8 mouse cellular contexts compared by ENCODE assay signal in genomic region chr19:26608434-26608812, GRCm38 (mm10). TPM values are rescaled to one million over a fixed set of nuclear protein-coding genes. Genes with fewer than 3 reads are reported as not detected.
DNase-seq lines count a peak whose midpoint lies in the region; ATAC-seq and TF ChIP-seq lines count a peak whose summit lies in the region.

No protein-coding gene starts in this region.

- ATAC-seq in cerebellum, adult (ENCODE audit: insufficient number of reproducible peaks, low FRiP score, low TSS enrichment): no peak
- no peak for ATAC-seq in liver, embryonic 16.5 days (ENCODE audit: low read depth)

- H3K79me2 ChIP-seq in MEL (ENCODE audit: control insufficient read depth, insufficient read depth, low read length, poor library complexity): peaks cover 18% of the 10 kb centered on the region

- no peaks in the 10 kb centered on the region for H3K9me3 ChIP-seq in MEL (replicated peaks; ENCODE audit: insufficient read depth, low read length)
- no peaks in the 10 kb centered on the region for H3K9me3 ChIP-seq in hindbrain, embryonic 10.5 days
- no peaks in the 10 kb centered on the region for H3K9me3 ChIP-seq in liver, embryonic 16.5 days (replicated peaks; ENCODE audit: control insufficient read depth, low read length)

- TF ChIP-seq EP300 in MEL (IDR thresholded peaks at IDR 0.05; ENCODE audit: low read depth in 1 of 2, low read length in 2 of 2): no peak

- peak overlapping the region; percentile 72 for H3K4me3 ChIP-seq in cerebellum, adult 2 months (replicated peaks; ENCODE audit: insufficient read depth, low read depth, low read length)
- peak overlapping the region; percentile 81 to 90 for H3K4me3 ChIP-seq in MEL (ENCODE audit: control insufficient read depth in 1 of 2, insufficient read depth in 1 of 2, low read depth in 2 of 2, low read length in 2 of 2)
- peak overlapping the region; percentile 79 for H3K4me3 ChIP-seq in hindbrain, embryonic 10.5 days
- no peak overlapping the region for H3K4me3 ChIP-seq in liver, embryonic 16.5 days (ENCODE audit: low read depth, low read length)

- H3K4me2 ChIP-seq in liver, embryonic 16.5 days (ENCODE audit: low read depth, low read length): peak overlapping the region; percentile 98; the same call in 1 of the 2 replicates

- TF ChIP-seq RAD21 in MEL (IDR thresholded peaks at IDR 0.05; ENCODE audit: low read depth, low read length): no peak

- peaks cover 0 to 38% of the 10 kb centered on the region in 2 experiments; a peak in 2 of 4 replicates for H3K36me3 ChIP-seq in MEL (ENCODE audit: control insufficient read depth in 1 of 2, insufficient read depth in 2 of 2, low read length in 2 of 2)
- no peaks in the 10 kb centered on the region for H3K36me3 ChIP-seq in hindbrain, embryonic 10.5 days
- no peaks in the 10 kb centered on the region for H3K36me3 ChIP-seq in liver, embryonic 16.5 days (ENCODE audit: control insufficient read depth, insufficient read depth)

- TF ChIP-seq POLR2A in cerebellum, adult 2 months (IDR thresholded peaks at IDR 0.05; ENCODE audit: borderline replicate concordance, insufficient read depth, low read length): no peak
- TF ChIP-seq POLR2A in MEL (IDR thresholded peaks at IDR 0.05; ENCODE audit: control insufficient read depth in 1 of 2, insufficient read depth in 1 of 2, low read depth in 1 of 2, low read length in 2 of 2, poor library complexity in 1 of 2): no peak

- no peak overlapping the region for H3K27ac ChIP-seq in cerebellum, adult 2 months (ENCODE audit: insufficient read depth, low read length)
- no peak overlapping the region; the same call in 1 of the 2 replicates for H3K27ac ChIP-seq in MEL (ENCODE audit: control insufficient read depth, low read depth, low read length)
- no peak overlapping the region for H3K27ac ChIP-seq in hindbrain, embryonic 10.5 days
- H3K27ac ChIP-seq in liver, embryonic 16.5 days (ENCODE audit: low read length): no peak overlapping the region

- H3K4me1 ChIP-seq in cerebellum, adult 2 months (ENCODE audit: control insufficient read depth, insufficient read depth, low read length): peaks cover 11% of the 10 kb centered on the region
- H3K4me1 ChIP-seq in MEL (ENCODE audit: control insufficient read depth in 1 of 2, insufficient read depth in 2 of 2, low read length in 2 of 2): peaks cover 28 to 30% of the 10 kb centered on the region in 2 experiments
- peaks cover 43% of the 10 kb centered on the region for H3K4me1 ChIP-seq in hindbrain, embryonic 10.5 days (replicated peaks)
- peaks cover 19% of the 10 kb centered on the region for H3K4me1 ChIP-seq in liver, embryonic 16.5 days (ENCODE audit: control insufficient read depth, low read depth, low read length)

- DNase-seq in cerebellum, adult 2 months: no peak
- peak; percentile 15 for DNase-seq in MEL (ENCODE audit: low read depth, low spot score)
- peak; percentile 18 for DNase-seq in hindbrain, embryonic 10.5 days (ENCODE audit: low spot score)
- DNase-seq in c-Kit-positive CD71-positive TER-119-positive erythroid progenitor cells, embryonic 14.5 days (ENCODE audit: low spot score): no peak
- no peak for DNase-seq in urinary bladder, postnatal 36 days (ENCODE audit: low spot score in 2 of 2)
- DNase-seq in adrenal gland, postnatal 36 days: no peak

- no peak for TF ChIP-seq CTCF in cerebellum, adult 2 months (IDR thresholded peaks at IDR 0.05; ENCODE audit: borderline replicate concordance, insufficient read depth, low read depth, low read length)
- no peak for TF ChIP-seq CTCF in MEL (IDR thresholded peaks at IDR 0.05 in 2 of 3, conservative IDR thresholded peaks at IDR 0.05 in 1 of 3; ENCODE audit: control insufficient read depth in 1 of 3, insufficient read depth in 1 of 3, low read depth in 2 of 3, low read length in 3 of 3, poor library complexity in 1 of 3, severe bottlenecking in 1 of 3)

- H3K27me3 ChIP-seq in cerebellum, adult 2 months (ENCODE audit: control insufficient read depth, insufficient read depth, low read length): no peaks in the 10 kb centered on the region
- no peaks in the 10 kb centered on the region for H3K27me3 ChIP-seq in MEL (ENCODE audit: control insufficient read depth in 1 of 2, insufficient read depth in 2 of 2, low read length in 2 of 2)
- peaks cover 72% of the 10 kb centered on the region for H3K27me3 ChIP-seq in hindbrain, embryonic 10.5 days (ENCODE audit: insufficient read depth, poor library complexity, severe bottlenecking)
- peaks cover 21% of the 10 kb centered on the region for H3K27me3 ChIP-seq in liver, embryonic 16.5 days (ENCODE audit: control insufficient read depth, insufficient read depth, low read depth, low read length)

- peak overlapping the region; percentile 81; the same call in 1 of the 2 replicates for H3K9ac ChIP-seq in MEL (ENCODE audit: control insufficient read depth, low read depth, low read length, poor library complexity, severe bottlenecking)
- no peak overlapping the region for H3K9ac ChIP-seq in liver, embryonic 16.5 days (ENCODE audit: low read depth, low read length)

- 31% methylated on average over 7 of the region's 7 CpGs for WGBS in cerebellum, adult 2 months
- WGBS in hindbrain, embryonic 10.5 days: 3% methylated on average over 7 of the region's 7 CpGs
- WGBS in liver, embryonic 16.5 days (ENCODE audit: insufficient replicate concordance): 38% methylated on average over 7 of the region's 7 CpGs

TF ChIP-seq in MEL, 35 proteins besides CTCF, POLR2A, EP300 and RAD21:
- TF ChIP-seq ZKSCAN1 (IDR thresholded peaks at IDR 0.05; ENCODE audit: low read depth, low read length) (no peak), SMC3 (IDR thresholded peaks at IDR 0.05; ENCODE audit: low read depth, low read length) (no peak), MYC (IDR thresholded peaks at IDR 0.05; ENCODE audit: low read depth, low read length) (no peak)
TF ChIP-seq in MEL: peak in this region for 0.

RNA-seq across cellular contexts. Expression of gene Smarca2, which starts 3.6 kb away (rescaled TPM):
- polyA plus RNA-seq in cerebellum, adult 2 months (2012; rRNA removed): 136 and 145 TPM in 2 replicates
- total RNA-seq in MEL (2012; rRNA removed): 6.6 and 7.1 TPM in 2 replicates
- 10 to 100 TPM in 1 of 2 experiments, not detected in 1; 23.2 TPM for polyA plus RNA-seq in MEL (2012; ENCODE audit: insufficient read depth in 1 of 2, insufficient read length in 2 of 2, low read depth in 1 of 2, low replicate concordance in 2 of 2, missing spikeins in 1 of 2)
- 25.5 and 27.9 TPM in 2 replicates for polyA plus RNA-seq in hindbrain, embryonic 10.5 days (2016; fragmentation: Nextera tagmentation; extraction: Ambion mirVana)
- 4.3 and 5.4 TPM in 2 replicates for polyA plus RNA-seq in liver, embryonic 16.5 days (2015; fragmentation: Nextera tagmentation; extraction: Ambion mirVana)
- total RNA-seq in adrenal gland, postnatal 36 days (2021): 10 to 100 TPM; 60.9 to 99.6 TPM

Comparison
In these comparisons a context has a peak if more than half of its experiments do, and no peak if none do; other contexts are left out.
1. DNase-seq: peak in MEL (single experiment) and hindbrain, embryonic 10.5 days (single experiment); none in cerebellum, adult 2 months (0 of 2), c-Kit-positive CD71-positive TER-119-positive erythroid progenitor cells, embryonic 14.5 days (single experiment), urinary bladder, postnatal 36 days (0 of 2) and adrenal gland, postnatal 36 days (0 of 2).